Mouse (Mus musculus) cortical plate, adult 2 months (tissue): ENCODE results near the gene Kcnh7.

Experiments
- CTCF ChIP-seq: fragments of 200-500 bp; IDR thresholded peaks from 2 replicates; pipeline ENCODE4 v1.5.1; 2011; ENCODE audit warnings: mild to moderate bottlenecking, control low read depth, low read length; ENCODE audit not compliant: insufficient read depth; ENCODE audit errors: extremely low read depth
- POLR2A ChIP-seq: fragments of 200-500 bp; IDR thresholded peaks from 2 replicates; pipeline ENCODE4 v1.6.1; 2011; ENCODE audit warnings: mild to moderate bottlenecking, low read length, control low read depth; ENCODE audit not compliant: insufficient read depth; ENCODE audit errors: extremely low read depth

DNA sequence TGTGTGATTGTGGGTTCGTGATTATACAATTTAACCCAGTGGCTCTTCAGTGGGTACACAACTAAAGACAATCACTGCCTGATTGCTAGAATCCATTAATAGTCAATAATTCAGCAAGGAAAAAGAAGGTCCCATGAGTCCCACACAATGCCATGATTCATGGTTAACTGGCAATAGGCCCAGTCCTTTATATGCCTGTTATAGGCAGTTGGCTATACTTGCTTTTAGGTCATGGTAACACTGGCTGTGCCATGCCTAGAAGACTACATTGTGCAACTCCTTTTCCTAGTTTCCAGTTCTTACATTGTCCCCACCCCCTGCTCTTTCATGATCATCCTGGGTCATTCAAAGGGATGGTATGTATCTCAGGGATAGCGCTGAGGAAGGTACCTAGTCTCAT, 186.4 kb downstream of the Kcnh7 start:
- TF ChIP-seq POLR2A (no peak), CTCF (no peak)
